11 mouse cellular contexts compared by ENCODE assay signal in genomic region chr11:107991990-107992389, GRCm38 (mm10).
DNase-seq lines count a peak whose midpoint lies in the region; ATAC-seq and TF ChIP-seq lines count a peak whose summit lies in the region.
"Had no signal": no experiment of that assay in that cellular context is flagged by ENCODE, and none has a peak within 500 bp of the region (broad histone marks: within the 10 kb centered on the region; RNA-seq: fewer than 3 reads in every experiment).

No protein-coding gene starts in this region.

- no peaks in the 10 kb centered on the region for H3K4me1 ChIP-seq in forebrain, embryonic 11.5 days (replicated peaks; ENCODE audit: control insufficient read depth, insufficient read depth, low read length)
- H3K4me1 ChIP-seq in forebrain, postnatal 0 days (ENCODE audit: insufficient read depth): no peaks in the 10 kb centered on the region
- peaks cover 18% of the 10 kb centered on the region for H3K4me1 ChIP-seq in midbrain, embryonic 10.5 days
- H3K4me1 ChIP-seq in midbrain, embryonic 15.5 days: peaks cover 7% of the 10 kb centered on the region; the same call in 1 of the 2 replicates

- WGBS in forebrain, embryonic 11.5 days: 68% methylated on average over 7 of the region's 7 CpGs
- WGBS in forebrain, postnatal 0 days: 72% methylated on average over 7 of the region's 7 CpGs
- WGBS in midbrain, embryonic 10.5 days: 78% methylated on average over 7 of the region's 7 CpGs
- WGBS in midbrain, embryonic 15.5 days: 74% methylated on average over 7 of the region's 7 CpGs

- H3K36me3 ChIP-seq in forebrain, embryonic 11.5 days (ENCODE audit: control insufficient read depth, insufficient read depth, low read length): no peaks in the 10 kb centered on the region
- no peaks in the 10 kb centered on the region for H3K36me3 ChIP-seq in forebrain, postnatal 0 days (ENCODE audit: insufficient read depth)
- no peaks in the 10 kb centered on the region for H3K36me3 ChIP-seq in midbrain, embryonic 10.5 days
- no peaks in the 10 kb centered on the region for H3K36me3 ChIP-seq in midbrain, embryonic 15.5 days (replicated peaks)

- H3K9ac ChIP-seq in forebrain, embryonic 11.5 days (ENCODE audit: low read length): no peak overlapping the region
- no peak overlapping the region for H3K9ac ChIP-seq in forebrain, postnatal 0 days
- no peak overlapping the region for H3K9ac ChIP-seq in midbrain, embryonic 15.5 days

- H3K4me3 ChIP-seq in forebrain, embryonic 11.5 days (ENCODE audit: low read depth, low read length): no peak overlapping the region
- H3K4me3 ChIP-seq in forebrain, postnatal 0 days (ENCODE audit: low read depth, low read length): no peak overlapping the region
- no peak overlapping the region for H3K4me3 ChIP-seq in midbrain, embryonic 10.5 days
- no peak overlapping the region for H3K4me3 ChIP-seq in midbrain, embryonic 15.5 days

- no peaks in the 10 kb centered on the region for H3K27me3 ChIP-seq in forebrain, embryonic 11.5 days (ENCODE audit: control insufficient read depth, insufficient read depth, low read length)
- H3K27me3 ChIP-seq in forebrain, postnatal 0 days (ENCODE audit: insufficient read depth, low read length): no peaks in the 10 kb centered on the region
- H3K27me3 ChIP-seq in midbrain, embryonic 10.5 days (ENCODE audit: low read depth, poor library complexity, severe bottlenecking): no peaks in the 10 kb centered on the region
- H3K27me3 ChIP-seq in midbrain, embryonic 15.5 days (replicated peaks): no peaks in the 10 kb centered on the region
- H3K27me3 ChIP-seq: Patski had no signal

- no peak for DNase-seq in forebrain, embryonic 11.5 days (ENCODE audit: low spot score)
- DNase-seq in forebrain, postnatal 0 days: no peak
- no peak for DNase-seq in midbrain, embryonic 10.5 days (ENCODE audit: low spot score)
- DNase-seq in frontal cortex, postnatal 14 days (ENCODE audit: low spot score in 2 of 2): no peak
- DNase-seq in urinary bladder, postnatal 4 days (ENCODE audit: low spot score in 2 of 2): no peak
- DNase-seq: cerebellum, adult 18-20 months; lung, postnatal 4 days had no signal

- peak overlapping the region; percentile 37; the same call in 1 of the 2 replicates for H3K27ac ChIP-seq in forebrain, embryonic 11.5 days (ENCODE audit: low read depth, low read length)
- no peak overlapping the region for H3K27ac ChIP-seq in forebrain, postnatal 0 days (ENCODE audit: low read depth, low read length)
- H3K27ac ChIP-seq in midbrain, embryonic 10.5 days (replicated peaks): peak overlapping the region; percentile 33; the same call in 1 of the 2 replicates
- H3K27ac ChIP-seq in midbrain, embryonic 15.5 days: no peak overlapping the region

- no peaks in the 10 kb centered on the region for H3K9me3 ChIP-seq in forebrain, embryonic 11.5 days (ENCODE audit: control insufficient read depth, low read length)
- H3K9me3 ChIP-seq in forebrain, postnatal 0 days (ENCODE audit: low read length): no peaks in the 10 kb centered on the region
- no peaks in the 10 kb centered on the region for H3K9me3 ChIP-seq in midbrain, embryonic 10.5 days (replicated peaks)
- H3K9me3 ChIP-seq in midbrain, embryonic 15.5 days: no peaks in the 10 kb centered on the region

- no peak overlapping the region for H3K4me2 ChIP-seq in forebrain, embryonic 11.5 days (ENCODE audit: low read depth, low read length, severe bottlenecking)
- no peak overlapping the region for H3K4me2 ChIP-seq in forebrain, postnatal 0 days (ENCODE audit: low read depth)
- no peak overlapping the region for H3K4me2 ChIP-seq in midbrain, embryonic 15.5 days

- no peak for TF ChIP-seq CTCF in forebrain, postnatal 0 days (IDR thresholded peaks at IDR 0.05; ENCODE audit: low read depth)

- no peak for ATAC-seq in forebrain, embryonic 11.5 days (replicated peaks; ENCODE audit: low FRiP score)
- no peak for ATAC-seq in forebrain, postnatal 0 days
- no peak for ATAC-seq in midbrain, embryonic 15.5 days (replicated peaks)
- peak; percentile 53; the same call in 1 of the 2 replicates for ATAC-seq in erythroid progenitor cell, adult 5-6 weeks (replicated peaks; ENCODE audit: low FRiP score, poor library complexity, severe bottlenecking)
- peak; percentile 51 for ATAC-seq in megakaryocyte-erythroid progenitor cell, adult 5-6 weeks (replicated peaks; ENCODE audit: low FRiP score, low TSS enrichment, poor library complexity, severe bottlenecking)
- ATAC-seq: Patski had no signal

Comparison
In these comparisons a context has a peak if more than half of its experiments do, and no peak if none do; other contexts are left out.
1. H3K27ac ChIP-seq: peak in forebrain, embryonic 11.5 days (single experiment) and midbrain, embryonic 10.5 days (single experiment); none in forebrain, postnatal 0 days (single experiment) and midbrain, embryonic 15.5 days (single experiment).
2. ATAC-seq: peak in erythroid progenitor cell, adult 5-6 weeks (single experiment) and megakaryocyte-erythroid progenitor cell, adult 5-6 weeks (single experiment); none in forebrain, embryonic 11.5 days (single experiment), forebrain, postnatal 0 days (single experiment) and midbrain, embryonic 15.5 days (single experiment).